Mouse (Mus musculus) C2C12 (cell line): ENCODE measurements around the gene Tcl1b5. TPM values are rescaled to one million over a fixed set of nuclear protein-coding genes. Genes with fewer than 3 reads are reported as not detected.
"Not testable (repeated sequence)": the region's sequence is repeated elsewhere in the genome, so short reads cannot be mapped to it uniquely, and the experiment has no call there.

Experiments
- H3K27me3 ChIP-seq: one replicate; pipeline ENCODE4 v1.6.1; 2011; ENCODE audit not compliant: control insufficient read depth, insufficient read depth, insufficient read length
- H3K36me3 ChIP-seq: one replicate; pipeline ENCODE4 v1.6.1; 2011; ENCODE audit not compliant: control insufficient read depth, insufficient read depth
- H3K4me3 ChIP-seq: one replicate; pipeline ENCODE4 v1.5.1; 2011; ENCODE audit warnings: mild to moderate bottlenecking, control low read depth; ENCODE audit not compliant: poor library complexity, insufficient read depth, severe bottlenecking
- H3K79me2 ChIP-seq: one replicate; pipeline ENCODE4 v1.6.1; 2011; ENCODE audit not compliant: control insufficient read depth, insufficient read depth
- H3K79me3 ChIP-seq: one replicate; pipeline ENCODE4 v1.6.1; 2011; ENCODE audit warnings: low read depth, control low read depth
- H3ac ChIP-seq: one replicate; pipeline ENCODE3; 2011; ENCODE audit warnings: low read depth; ENCODE audit not compliant: control insufficient read depth, insufficient read length
- CEBPB ChIP-seq: IDR thresholded peaks from one replicate; pipeline ENCODE4 v1.6.1; 2011; ENCODE audit warnings: low read depth, mild to moderate bottlenecking, control low read depth, moderate library complexity
- CTCF ChIP-seq: IDR thresholded peaks from one replicate; pipeline ENCODE4 v1.5.1; 2011; ENCODE audit not compliant: control insufficient read depth, insufficient read depth, insufficient read length
- FOSL1 ChIP-seq: IDR thresholded peaks from one replicate; pipeline ENCODE4 v1.8.0; 2011; ENCODE audit warnings: mild to moderate bottlenecking, low read length; ENCODE audit not compliant: poor library complexity, insufficient read depth, severe bottlenecking
- MAX ChIP-seq: IDR thresholded peaks from one replicate; pipeline ENCODE4 v1.6.1; 2011; ENCODE audit warnings: mild to moderate bottlenecking, control low read depth
- MYOD1 ChIP-seq: IDR thresholded peaks from one replicate; pipeline ENCODE4 v1.6.1; 2011; ENCODE audit warnings: low read depth; ENCODE audit not compliant: control insufficient read depth, insufficient read length
- MYOG ChIP-seq: IDR thresholded peaks from one replicate; pipeline ENCODE4 v1.6.1; 2011; ENCODE audit not compliant: control insufficient read depth, insufficient read length; ENCODE audit errors: extremely low read depth
- USF1 ChIP-seq: IDR thresholded peaks from one replicate; pipeline ENCODE4 v1.6.1; 2011; ENCODE audit warnings: low read depth, mild to moderate bottlenecking, control low read depth, moderate library complexity
- long read RNA-seq, 2 experiments: library from polyadenylated mRNA; unstranded; transcript quantifications; one replicate each; pipeline ENCODE4 v2.0.0; 2019 to 2020
- polyA plus RNA-seq: library from polyadenylated mRNA; unstranded; fragments of >200 nt; fragmentation: generic; extraction: Trizol; gene quantifications from one replicate; pipeline ENCODE4 v1.2.1, GENCODE M21; 2012; ENCODE audit warnings: missing spikeins

The Tcl1b5 gene
- polyA plus RNA-seq: not detected
- long read RNA-seq, experiment 1: 0 reads
- long read RNA-seq, experiment 2: 0 reads

GRCm38 (mm10) chr12:105176044-105176443 lies at the start of gene Tcl1b5:
Gene Tcl1b5 (plus strand): TSS chr12:105176344.
- H3ac ChIP-seq, H3K27me3 ChIP-seq, H3K4me3 ChIP-seq: not testable (repeated sequence)

DNA sequence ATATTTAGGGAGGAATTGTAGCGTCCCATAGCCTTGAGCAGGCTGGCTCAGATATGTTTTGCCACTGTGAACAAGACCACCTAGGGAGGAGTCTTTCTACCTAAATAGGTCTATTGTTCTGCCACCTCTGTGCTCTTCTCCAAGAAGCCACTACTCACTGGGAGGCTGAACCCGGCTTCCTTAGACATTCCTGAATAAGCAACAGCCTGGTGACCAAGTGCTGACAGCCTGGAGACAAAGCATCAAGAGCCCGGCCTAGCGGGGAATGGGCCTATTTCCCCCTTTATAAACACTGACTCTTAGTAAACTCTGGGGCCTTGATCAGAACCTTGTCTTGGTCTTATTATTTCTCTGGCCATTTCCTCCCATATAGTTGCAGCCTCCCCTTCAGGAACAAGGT lies 49.6 kb upstream of the Tcl1b5 start:
- Histone ChIP-seq H3ac (no peak overlapping the region), H3K27me3 (no peaks in the 10 kb centered on the region), H3K79me2 (no peaks in the 10 kb centered on the region), H3K4me3 (no peak overlapping the region), H3K79me3 (no peaks in the 10 kb centered on the region), H3K36me3 (no peaks in the 10 kb centered on the region)
- TF ChIP-seq FOSL1 (no peak), CTCF (no peak), MYOG (no peak), USF1 (no peak), CEBPB (no peak)

More at GRCm38 (mm10) chr12:105176044-105176443, at the start of gene Tcl1b5:
- H3K79me2 ChIP-seq, H3K79me3 ChIP-seq, H3K36me3 ChIP-seq: not testable (repeated sequence)

DNA sequence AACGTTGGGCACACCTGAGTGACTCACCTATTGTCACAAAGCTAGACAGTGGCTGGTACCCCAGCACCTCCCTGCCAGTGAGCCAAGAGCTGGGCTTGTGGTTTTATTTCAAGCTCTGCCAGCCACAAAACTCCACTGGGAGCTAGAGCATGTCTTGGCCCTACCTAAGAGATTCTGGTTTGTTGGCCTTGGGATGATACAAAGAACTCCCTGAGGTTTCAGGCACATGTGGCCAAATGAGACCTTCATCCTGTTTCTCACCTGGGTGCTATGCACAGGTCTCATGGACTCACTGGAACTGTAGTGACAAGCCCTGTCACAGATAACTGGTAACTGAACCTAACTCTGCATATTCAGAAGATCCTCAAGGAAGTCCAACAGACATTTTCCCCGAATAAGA lies 48.5 kb upstream of the Tcl1b5 start:
- TF ChIP-seq CTCF (no peak), FOSL1 (no peak), CEBPB (no peak), USF1 (no peak), MYOG (no peak), MAX (no peak), MYOD1 (no peak)
- H3K4me3 ChIP-seq: no peak overlapping the region
- H3K27me3 ChIP-seq: no peaks in the 10 kb centered on the region
- no peaks in the 10 kb centered on the region for H3K36me3 ChIP-seq
- no peak overlapping the region for H3ac ChIP-seq
- no peaks in the 10 kb centered on the region for H3K79me3 ChIP-seq
- H3K79me2 ChIP-seq: no peaks in the 10 kb centered on the region

DNA sequence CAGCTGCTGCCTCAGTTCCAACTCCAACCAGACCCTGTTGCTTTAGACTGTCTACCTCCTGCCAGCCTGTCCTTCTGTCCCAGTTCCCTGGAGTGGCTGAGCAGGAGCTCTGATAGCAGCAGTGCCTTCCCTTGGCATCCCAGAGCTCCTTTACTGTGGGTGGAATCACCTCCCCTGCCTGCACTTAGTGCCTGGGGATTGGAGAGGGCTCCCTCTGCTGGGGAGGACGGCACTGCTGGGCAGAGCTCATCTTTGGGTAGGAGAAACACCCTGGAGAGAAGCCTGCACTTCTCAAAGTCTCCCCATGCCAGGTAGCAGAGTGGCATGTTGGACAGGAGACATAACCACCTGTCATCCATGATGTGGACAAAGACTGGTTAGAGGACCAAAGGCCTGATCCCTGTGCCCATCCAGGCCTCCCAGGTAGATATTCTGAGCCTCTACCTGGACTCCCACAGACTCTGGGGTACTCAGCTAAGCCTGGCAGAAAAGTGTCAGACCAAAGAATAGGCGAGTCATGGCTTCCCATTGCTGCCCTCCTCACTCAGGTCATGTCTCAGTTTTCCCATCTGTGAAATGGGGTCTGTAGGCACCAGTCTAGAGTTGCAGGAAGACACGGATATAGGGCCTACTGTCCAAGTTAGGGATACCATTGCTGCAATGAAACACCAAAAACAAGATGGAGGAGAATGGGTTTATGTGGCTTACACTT lies 46.5 kb upstream of the Tcl1b5 start:
- H3K36me3 ChIP-seq, H3K79me2 ChIP-seq, H3K27me3 ChIP-seq, H3K4me3 ChIP-seq, H3K79me3 ChIP-seq, H3ac ChIP-seq: not testable (repeated sequence)

DNA sequence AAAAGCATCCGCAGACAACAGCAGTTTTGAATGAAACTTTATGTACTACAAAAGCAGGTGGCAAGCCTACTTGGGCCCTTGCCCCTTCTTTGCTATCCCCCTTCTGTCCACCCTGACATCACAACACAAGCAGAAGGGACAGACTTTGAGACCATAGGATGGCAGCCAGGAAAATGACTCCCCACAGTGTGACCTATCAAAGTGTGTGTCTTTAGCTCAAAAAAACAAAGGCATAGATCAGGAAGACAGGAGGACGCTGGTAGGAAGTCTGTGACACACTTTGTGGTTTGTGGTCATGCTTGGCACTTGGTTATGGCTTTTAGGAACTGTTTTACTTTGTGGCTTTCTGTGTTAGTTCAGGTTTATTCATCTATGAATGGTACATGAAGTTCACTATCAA lies 42.0 kb upstream of the Tcl1b5 start:
- H3K79me2 ChIP-seq, H3K4me3 ChIP-seq, H3ac ChIP-seq, H3K36me3 ChIP-seq, H3K27me3 ChIP-seq, H3K79me3 ChIP-seq: not testable (repeated sequence)

GRCm38 (mm10) chr12:105134826-105135225 lies 41.3 kb upstream of the Tcl1b5 start:
- not testable (repeated sequence) for H3K4me3 ChIP-seq, H3K79me2 ChIP-seq, H3ac ChIP-seq, H3K79me3 ChIP-seq, H3K27me3 ChIP-seq, H3K36me3 ChIP-seq

GRCm38 (mm10) chr12:105137729-105138128 lies 38.4 kb upstream of the Tcl1b5 start:
- H3ac ChIP-seq, H3K4me3 ChIP-seq, H3K79me2 ChIP-seq, H3K79me3 ChIP-seq, H3K36me3 ChIP-seq, H3K27me3 ChIP-seq: not testable (repeated sequence)
